Comparison of ENCODE assay signal across 15 mouse cellular contexts in genomic region chr17:74670031-74670430, GRCm38 (mm10).
"Had no signal": no experiment of that assay in that cellular context is flagged by ENCODE, and none has a peak within 500 bp of the region (broad histone marks: within the 10 kb centered on the region; RNA-seq: fewer than 3 reads in every experiment).

No protein-coding gene starts in this region.

- H3K4me3 ChIP-seq: intestine, embryonic 15.5 days; kidney, embryonic 15.5 days; limb, embryonic 13.5 days; megakaryocyte, embryonic 14.5 days; midbrain, embryonic 15.5 days; neural tube, embryonic 13.5 days had no signal

- H3K27ac ChIP-seq: intestine, embryonic 15.5 days; kidney, embryonic 15.5 days; limb, embryonic 13.5 days; macrophage; midbrain, embryonic 15.5 days; neural tube, embryonic 13.5 days had no signal

- H3K27me3 ChIP-seq: intestine, embryonic 15.5 days; kidney, embryonic 15.5 days; limb, embryonic 13.5 days; megakaryocyte, embryonic 14.5 days; midbrain, embryonic 15.5 days; neural tube, embryonic 13.5 days had no signal

- DNase-seq: kidney, adult 18-20 months; kidney, postnatal 14 days; layer of hippocampus, adult 9-11 months; left cerebral cortex, postnatal 4 days; retina, postnatal 1 day; right cerebral cortex, postnatal 4 days; spleen, adult 18-20 months; thymus, postnatal 36 days had no signal

- H3K4me1 ChIP-seq: intestine, embryonic 15.5 days; kidney, embryonic 15.5 days; limb, embryonic 13.5 days; midbrain, embryonic 15.5 days; neural tube, embryonic 13.5 days had no signal
